In the genomic region with DNA sequence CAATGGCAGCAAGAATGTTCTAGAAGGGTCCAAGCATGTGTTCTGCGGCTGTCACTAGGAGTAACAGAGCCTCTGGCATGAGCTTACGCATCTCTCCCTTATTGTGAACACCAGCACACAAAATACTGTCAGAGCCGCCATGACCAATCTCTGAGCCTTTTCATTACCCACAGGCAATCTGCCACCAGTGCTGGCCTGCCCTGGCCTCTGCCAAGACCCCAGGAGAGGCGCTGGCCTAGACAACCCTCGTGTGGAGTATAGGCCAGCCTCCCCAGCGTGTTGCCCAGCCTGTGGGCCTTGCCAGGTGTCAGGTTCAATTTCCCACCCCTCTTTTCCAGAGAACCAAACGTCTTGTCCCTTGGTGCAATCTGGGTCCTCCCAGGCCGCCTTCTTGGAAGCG, we compare ENCODE assay signal across 13 mouse cellular contexts.
"Had no signal": no experiment of that assay in that cellular context is flagged by ENCODE, and none has a peak within 500 bp of the region (broad histone marks: within the 10 kb centered on the region; RNA-seq: fewer than 3 reads in every experiment).

No protein-coding gene starts in this region.

- DNase-seq: gastrocnemius, adult 2 months; gastrocnemius, postnatal 10 days; gastrocnemius, postnatal 25 days; heart, adult 2 months; heart, postnatal 14 days; heart, postnatal 4 days; kidney, adult 18-20 months; kidney, adult 8-10 months; kidney, postnatal 10 days; kidney, postnatal 25 days; kidney, postnatal 4 days; liver; liver, embryonic 13.5 days had no signal
